Mouse (Mus musculus): ENCODE data around the gene Txndc11. TPM values are rescaled to one million over a fixed set of nuclear protein-coding genes. Genes with fewer than 3 reads are reported as not detected.

Gene Txndc11
- polyA plus RNA-seq, 1 experiment, result 13.8 TPM

DNA sequence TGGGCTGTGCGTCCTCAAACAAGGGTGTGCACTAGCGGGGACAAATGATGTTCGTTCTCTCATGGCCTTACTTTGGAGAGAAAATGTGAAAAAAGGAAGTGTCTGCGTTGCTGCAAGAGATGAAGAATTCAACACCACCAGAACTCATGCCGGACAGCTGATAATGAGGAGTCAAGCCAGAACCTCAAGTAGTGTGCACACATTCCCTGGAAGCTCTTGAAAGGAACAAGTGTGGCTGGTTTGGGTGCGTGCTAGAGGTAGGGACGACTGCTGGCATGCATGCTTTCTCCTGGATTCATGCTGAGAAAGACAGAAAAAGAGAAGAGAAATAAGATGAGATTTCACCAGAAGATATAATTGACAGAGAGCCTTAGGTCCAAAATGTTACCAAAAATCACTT lies 87.3 kb downstream of the Txndc11 start:
- H3ac ChIP-seq (ENCODE audit: control insufficient read depth, insufficient read length, low read depth), result no peak overlapping the region
- no peaks in the 10 kb centered on the region for H3K79me2 ChIP-seq (ENCODE audit: control insufficient read depth, insufficient read depth)
- H3K79me3 ChIP-seq (ENCODE audit: low read depth), result no peaks in the 10 kb centered on the region
- TF ChIP-seq USF1 (IDR thresholded peaks at IDR 0.05; ENCODE audit: low read depth) (no peak), MYOD1 (IDR thresholded peaks at IDR 0.05; ENCODE audit: control insufficient read depth, insufficient read length, low read depth) (no peak), CTCF (IDR thresholded peaks at IDR 0.05; ENCODE audit: control insufficient read depth, insufficient read depth, insufficient read length) (no peak), MAX (IDR thresholded peaks at IDR 0.05) (no peak), MYOG (IDR thresholded peaks at IDR 0.05; ENCODE audit: control insufficient read depth, extremely low read depth, insufficient read length) (no peak), FOSL1 (IDR thresholded peaks at IDR 0.05; ENCODE audit: insufficient read depth, low read length, poor library complexity, severe bottlenecking) (no peak), CEBPB (IDR thresholded peaks at IDR 0.05; ENCODE audit: low read depth) (no peak)
- H3K27me3 ChIP-seq (ENCODE audit: control insufficient read depth, insufficient read depth, insufficient read length), result no peaks in the 10 kb centered on the region
- H3K36me3 ChIP-seq (ENCODE audit: control insufficient read depth, insufficient read depth), result no peaks in the 10 kb centered on the region
- no peak overlapping the region for H3K4me3 ChIP-seq (ENCODE audit: insufficient read depth, poor library complexity, severe bottlenecking)

- TF ChIP-seq FOSL1 (IDR thresholded peaks at IDR 0.05; ENCODE audit: insufficient read depth, low read length, poor library complexity, severe bottlenecking), result no peak
- no peak for TF ChIP-seq CEBPB (IDR thresholded peaks at IDR 0.05; ENCODE audit: low read depth)
- no peak for TF ChIP-seq MYOG (IDR thresholded peaks at IDR 0.05; ENCODE audit: control insufficient read depth, extremely low read depth, insufficient read length)
- no peak for TF ChIP-seq CTCF (IDR thresholded peaks at IDR 0.05; ENCODE audit: control insufficient read depth, insufficient read depth, insufficient read length)
- TF ChIP-seq MYOD1 (IDR thresholded peaks at IDR 0.05; ENCODE audit: control insufficient read depth, insufficient read length, low read depth), result no peak
- TF ChIP-seq USF1 (IDR thresholded peaks at IDR 0.05; ENCODE audit: low read depth), result no peak
- no peak for TF ChIP-seq MAX (IDR thresholded peaks at IDR 0.05)
- no peaks in the 10 kb centered on the region for H3K27me3 ChIP-seq (ENCODE audit: control insufficient read depth, insufficient read depth, insufficient read length)
- H3K79me3 ChIP-seq (ENCODE audit: low read depth), result no peaks in the 10 kb centered on the region
- H3K36me3 ChIP-seq (ENCODE audit: control insufficient read depth, insufficient read depth), result no peaks in the 10 kb centered on the region
- no peak overlapping the region for H3K4me3 ChIP-seq (ENCODE audit: insufficient read depth, poor library complexity, severe bottlenecking)
- no peak overlapping the region for H3ac ChIP-seq (ENCODE audit: control insufficient read depth, insufficient read length, low read depth)
- H3K79me2 ChIP-seq (ENCODE audit: control insufficient read depth, insufficient read depth), result no peaks in the 10 kb centered on the region
These were observed 88.0 kb downstream of the Txndc11 start for GRCm38 (mm10) chr16:11046437-11046836.

- Histone ChIP-seq H3K27me3 (ENCODE audit: control insufficient read depth, insufficient read depth, insufficient read length) (no peaks in the 10 kb centered on the region), H3ac (ENCODE audit: control insufficient read depth, insufficient read length, low read depth) (no peak overlapping the region), H3K79me2 (ENCODE audit: control insufficient read depth, insufficient read depth) (no peaks in the 10 kb centered on the region), H3K4me3 (ENCODE audit: insufficient read depth, poor library complexity, severe bottlenecking) (no peak overlapping the region), H3K79me3 (ENCODE audit: low read depth) (no peaks in the 10 kb centered on the region), H3K36me3 (ENCODE audit: control insufficient read depth, insufficient read depth) (no peaks in the 10 kb centered on the region)
- TF ChIP-seq CEBPB (IDR thresholded peaks at IDR 0.05; ENCODE audit: low read depth) (no peak), FOSL1 (IDR thresholded peaks at IDR 0.05; ENCODE audit: insufficient read depth, low read length, poor library complexity, severe bottlenecking) (no peak), CTCF (IDR thresholded peaks at IDR 0.05; ENCODE audit: control insufficient read depth, insufficient read depth, insufficient read length) (no peak), USF1 (IDR thresholded peaks at IDR 0.05; ENCODE audit: low read depth) (no peak), MAX (IDR thresholded peaks at IDR 0.05) (no peak), MYOG (IDR thresholded peaks at IDR 0.05; ENCODE audit: control insufficient read depth, extremely low read depth, insufficient read length) (no peak), MYOD1 (IDR thresholded peaks at IDR 0.05; ENCODE audit: control insufficient read depth, insufficient read length, low read depth) (no peak)
These were observed 91.2 kb downstream of the Txndc11 start for GRCm38 (mm10) chr16:11043239-11043638.

GRCm38 (mm10) chr16:11040603-11041002 lies 93.8 kb downstream of the Txndc11 start:
- H3K4me3 ChIP-seq (ENCODE audit: insufficient read depth, poor library complexity, severe bottlenecking), result no peak overlapping the region
- TF ChIP-seq CTCF (IDR thresholded peaks at IDR 0.05; ENCODE audit: control insufficient read depth, insufficient read depth, insufficient read length), result no peak
- no peak for TF ChIP-seq MAX (IDR thresholded peaks at IDR 0.05)
- no peak for TF ChIP-seq CEBPB (IDR thresholded peaks at IDR 0.05; ENCODE audit: low read depth)
- no peak for TF ChIP-seq USF1 (IDR thresholded peaks at IDR 0.05; ENCODE audit: low read depth)
- no peak for TF ChIP-seq MYOG (IDR thresholded peaks at IDR 0.05; ENCODE audit: control insufficient read depth, extremely low read depth, insufficient read length)
- no peak for TF ChIP-seq FOSL1 (IDR thresholded peaks at IDR 0.05; ENCODE audit: insufficient read depth, low read length, poor library complexity, severe bottlenecking)
- no peak for TF ChIP-seq MYOD1 (IDR thresholded peaks at IDR 0.05; ENCODE audit: control insufficient read depth, insufficient read length, low read depth)
- no peaks in the 10 kb centered on the region for H3K79me2 ChIP-seq (ENCODE audit: control insufficient read depth, insufficient read depth)
- no peaks in the 10 kb centered on the region for H3K27me3 ChIP-seq (ENCODE audit: control insufficient read depth, insufficient read depth, insufficient read length)
- no peak overlapping the region for H3ac ChIP-seq (ENCODE audit: control insufficient read depth, insufficient read length, low read depth)
- H3K79me3 ChIP-seq (ENCODE audit: low read depth), result no peaks in the 10 kb centered on the region
- no peaks in the 10 kb centered on the region for H3K36me3 ChIP-seq (ENCODE audit: control insufficient read depth, insufficient read depth)

GRCm38 (mm10) chr16:11035790-11036431 lies 98.5 kb downstream of the Txndc11 start:
- H3K36me3 ChIP-seq (ENCODE audit: control insufficient read depth, insufficient read depth), result no peaks in the 10 kb centered on the region
- no peaks in the 10 kb centered on the region for H3K27me3 ChIP-seq (ENCODE audit: control insufficient read depth, insufficient read depth, insufficient read length)
- H3ac ChIP-seq (ENCODE audit: control insufficient read depth, insufficient read length, low read depth), result no peak overlapping the region
- H3K79me3 ChIP-seq (ENCODE audit: low read depth), result no peaks in the 10 kb centered on the region
- TF ChIP-seq MYOD1 (IDR thresholded peaks at IDR 0.05; ENCODE audit: control insufficient read depth, insufficient read length, low read depth), result no peak
- no peak for TF ChIP-seq MYOG (IDR thresholded peaks at IDR 0.05; ENCODE audit: control insufficient read depth, extremely low read depth, insufficient read length)
- no peak for TF ChIP-seq MAX (IDR thresholded peaks at IDR 0.05)
- TF ChIP-seq USF1 (IDR thresholded peaks at IDR 0.05; ENCODE audit: low read depth), result peak; percentile 81
- peak; percentile 85 for TF ChIP-seq CTCF (IDR thresholded peaks at IDR 0.05; ENCODE audit: control insufficient read depth, insufficient read depth, insufficient read length)
- no peak for TF ChIP-seq CEBPB (IDR thresholded peaks at IDR 0.05; ENCODE audit: low read depth)
- no peak for TF ChIP-seq FOSL1 (IDR thresholded peaks at IDR 0.05; ENCODE audit: insufficient read depth, low read length, poor library complexity, severe bottlenecking)
- H3K79me2 ChIP-seq (ENCODE audit: control insufficient read depth, insufficient read depth), result no peaks in the 10 kb centered on the region
- H3K4me3 ChIP-seq (ENCODE audit: insufficient read depth, poor library complexity, severe bottlenecking), result no peak overlapping the region
